Mouse (Mus musculus): Measurements from ENCODE around the gene Olfr1233.

DNA sequence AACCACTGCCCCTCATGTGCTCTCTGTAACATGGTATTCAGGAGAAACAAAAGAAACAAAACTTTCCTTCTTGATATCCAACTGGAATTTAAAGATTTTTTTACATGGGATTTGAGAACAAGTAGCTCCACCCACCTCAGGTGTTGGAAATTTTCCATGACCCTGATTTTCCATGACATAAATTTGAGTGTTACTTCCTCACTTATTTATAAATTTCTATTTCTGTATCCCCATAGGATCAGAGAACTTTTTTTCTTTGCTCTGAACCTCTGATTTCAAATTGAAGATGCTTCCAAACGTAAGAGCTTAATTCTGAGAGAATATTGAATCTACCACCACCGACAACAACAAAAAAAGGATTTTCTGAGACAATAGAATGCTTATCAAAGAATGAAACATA is 54.3 kb downstream of the Olfr1233 start, which contains the start of gene Olfr1229:
- TF ChIP-seq EP300 (IDR thresholded peaks at IDR 0.05) (no peak), CTCF (IDR thresholded peaks at IDR 0.05) (no peak)
